Mouse (Mus musculus): ENCODE measurements around the gene Ell2. TPM values are rescaled to one million over a fixed set of nuclear protein-coding genes. Genes with fewer than 3 reads are reported as not detected.

Ell2 gene
- polyA plus RNA-seq (2012; fragmentation: generic; extraction: Trizol) = 5.1 TPM

- H3K4me3 ChIP-seq = peak within 1 kb of the TSS; percentile 96
- H3ac ChIP-seq (ENCODE audit: control insufficient read depth, insufficient read length) = peak within 1 kb of the TSS; percentile 90
- no peaks in the 10 kb centered on the region for H3K27me3 ChIP-seq (ENCODE audit: control insufficient read depth, insufficient read depth, insufficient read length)
- H3K79me2 ChIP-seq (ENCODE audit: control insufficient read depth, insufficient read depth) = peaks cover 21% of the 10 kb centered on the region
- TF ChIP-seq SRF (IDR thresholded peaks at IDR 0.05; ENCODE audit: control insufficient read depth, insufficient read length, low read depth) (no peak), CEBPB (IDR thresholded peaks at IDR 0.05; ENCODE audit: insufficient read depth, poor library complexity, severe bottlenecking) (no peak), TCF12 (IDR thresholded peaks at IDR 0.05; ENCODE audit: insufficient read depth, poor library complexity, severe bottlenecking) (no peak), MAX (IDR thresholded peaks at IDR 0.05; ENCODE audit: low read depth) (no peak), MYOD1 (IDR thresholded peaks at IDR 0.05; ENCODE audit: control insufficient read depth in 1 of 3, insufficient read length in 2 of 3, low read depth in 2 of 3) (no peak), MYOG (IDR thresholded peaks at IDR 0.05; ENCODE audit: control insufficient read depth in 1 of 3, insufficient read depth in 1 of 3, insufficient read length in 2 of 3, low read depth in 2 of 3) (no peak), POLR2A (IDR thresholded peaks at IDR 0.05; ENCODE audit: insufficient read length, low read depth) (no peak), REST (IDR thresholded peaks at IDR 0.05; ENCODE audit: insufficient read depth, insufficient read length) (no peak), E2F4 (IDR thresholded peaks at IDR 0.05; ENCODE audit: insufficient read depth) (no peak), POLR2AphosphoS2 (IDR thresholded peaks at IDR 0.05; ENCODE audit: insufficient read length, low read depth) (no peak), TCF3 (IDR thresholded peaks at IDR 0.05; ENCODE audit: insufficient read length, low read depth) (no peak), USF1 (IDR thresholded peaks at IDR 0.05; ENCODE audit: low read depth) (no peak)
- H3K4me2 ChIP-seq (ENCODE audit: low read depth) = peak within 1 kb of the TSS; percentile 44
- no peaks in the 10 kb centered on the region for H3K36me3 ChIP-seq (ENCODE audit: control insufficient read depth, insufficient read depth)
Measured at GRCm38 (mm10) chr13:75706457-75706856, at the start of gene Ell2. Gene Ell2, plus strand, starts transcription at chr13:75706757.

- Histone ChIP-seq H3K4me3 (no peak overlapping the region), H3K79me2 (ENCODE audit: control insufficient read depth, insufficient read depth) (no peaks in the 10 kb centered on the region), H3K36me3 (ENCODE audit: control insufficient read depth, insufficient read depth) (no peaks in the 10 kb centered on the region), H3K4me2 (ENCODE audit: low read depth) (no peak overlapping the region), H3K27me3 (ENCODE audit: control insufficient read depth, insufficient read depth, insufficient read length) (no peaks in the 10 kb centered on the region), H3ac (ENCODE audit: control insufficient read depth, insufficient read length) (no peak overlapping the region)
- TF ChIP-seq POLR2AphosphoS2 (IDR thresholded peaks at IDR 0.05; ENCODE audit: insufficient read length, low read depth) = no peak
- no peak for TF ChIP-seq TCF12 (IDR thresholded peaks at IDR 0.05; ENCODE audit: insufficient read depth, poor library complexity, severe bottlenecking)
- no peak for TF ChIP-seq POLR2A (IDR thresholded peaks at IDR 0.05; ENCODE audit: insufficient read length, low read depth)
- no peak for TF ChIP-seq MYOG (IDR thresholded peaks at IDR 0.05; ENCODE audit: control insufficient read depth in 1 of 3, insufficient read depth in 1 of 3, insufficient read length in 2 of 3, low read depth in 2 of 3)
Measured at GRCm38 (mm10) chr13:75685438-75685837, 21.1 kb upstream of the Ell2 start.

GRCm38 (mm10) chr13:75686995-75687394 lies 19.6 kb upstream of the Ell2 start:
- Histone ChIP-seq H3K27me3 (ENCODE audit: control insufficient read depth, insufficient read depth, insufficient read length) (no peaks in the 10 kb centered on the region), H3K4me3 (no peak overlapping the region), H3K4me2 (ENCODE audit: low read depth) (no peak overlapping the region), H3K79me2 (ENCODE audit: control insufficient read depth, insufficient read depth) (no peaks in the 10 kb centered on the region), H3K36me3 (ENCODE audit: control insufficient read depth, insufficient read depth) (no peaks in the 10 kb centered on the region), H3ac (ENCODE audit: control insufficient read depth, insufficient read length) (no peak overlapping the region)
- no peak for TF ChIP-seq REST (IDR thresholded peaks at IDR 0.05; ENCODE audit: insufficient read depth, insufficient read length)
- TF ChIP-seq E2F4 (IDR thresholded peaks at IDR 0.05; ENCODE audit: insufficient read depth) = no peak
- TF ChIP-seq MAX (IDR thresholded peaks at IDR 0.05; ENCODE audit: low read depth) = no peak
- no peak for TF ChIP-seq MYOG (IDR thresholded peaks at IDR 0.05; ENCODE audit: control insufficient read depth in 1 of 3, insufficient read depth in 1 of 3, insufficient read length in 2 of 3, low read depth in 2 of 3)
- TF ChIP-seq POLR2A (IDR thresholded peaks at IDR 0.05; ENCODE audit: insufficient read length, low read depth) = no peak
- TF ChIP-seq TCF3 (IDR thresholded peaks at IDR 0.05; ENCODE audit: insufficient read length, low read depth) = no peak
- no peak for TF ChIP-seq MYOD1 (IDR thresholded peaks at IDR 0.05; ENCODE audit: control insufficient read depth in 1 of 3, insufficient read length in 2 of 3, low read depth in 2 of 3)
- no peak for TF ChIP-seq POLR2AphosphoS2 (IDR thresholded peaks at IDR 0.05; ENCODE audit: insufficient read length, low read depth)
- TF ChIP-seq TCF12 (IDR thresholded peaks at IDR 0.05; ENCODE audit: insufficient read depth, poor library complexity, severe bottlenecking) = no peak
- no peak for TF ChIP-seq CEBPB (IDR thresholded peaks at IDR 0.05; ENCODE audit: insufficient read depth, poor library complexity, severe bottlenecking)

GRCm38 (mm10) chr13:75691625-75692024 lies 14.9 kb upstream of the Ell2 start:
- no peak overlapping the region for H3K4me3 ChIP-seq
- H3K4me2 ChIP-seq (ENCODE audit: low read depth) = no peak overlapping the region
- H3K79me2 ChIP-seq (ENCODE audit: control insufficient read depth, insufficient read depth) = no peaks in the 10 kb centered on the region
- H3K36me3 ChIP-seq (ENCODE audit: control insufficient read depth, insufficient read depth) = no peaks in the 10 kb centered on the region
- no peak overlapping the region for H3ac ChIP-seq (ENCODE audit: control insufficient read depth, insufficient read length)
- TF ChIP-seq MYOD1 (IDR thresholded peaks at IDR 0.05; ENCODE audit: control insufficient read depth in 1 of 3, insufficient read length in 2 of 3, low read depth in 2 of 3) = no peak
- no peak for TF ChIP-seq CEBPB (IDR thresholded peaks at IDR 0.05; ENCODE audit: insufficient read depth, poor library complexity, severe bottlenecking)
- TF ChIP-seq POLR2A (IDR thresholded peaks at IDR 0.05; ENCODE audit: insufficient read length, low read depth) = no peak
- no peak for TF ChIP-seq TCF12 (IDR thresholded peaks at IDR 0.05; ENCODE audit: insufficient read depth, poor library complexity, severe bottlenecking)
- no peak for TF ChIP-seq POLR2AphosphoS2 (IDR thresholded peaks at IDR 0.05; ENCODE audit: insufficient read length, low read depth)
- TF ChIP-seq TCF3 (IDR thresholded peaks at IDR 0.05; ENCODE audit: insufficient read length, low read depth) = no peak
- no peak for TF ChIP-seq USF1 (IDR thresholded peaks at IDR 0.05; ENCODE audit: low read depth)
- TF ChIP-seq REST (IDR thresholded peaks at IDR 0.05; ENCODE audit: insufficient read depth, insufficient read length) = no peak
- no peak for TF ChIP-seq SRF (IDR thresholded peaks at IDR 0.05; ENCODE audit: control insufficient read depth, insufficient read length, low read depth)
- TF ChIP-seq MYOG (IDR thresholded peaks at IDR 0.05; ENCODE audit: control insufficient read depth in 1 of 3, insufficient read depth in 1 of 3, insufficient read length in 2 of 3, low read depth in 2 of 3) = no peak
- no peak for TF ChIP-seq E2F4 (IDR thresholded peaks at IDR 0.05; ENCODE audit: insufficient read depth)
- TF ChIP-seq MAX (IDR thresholded peaks at IDR 0.05; ENCODE audit: low read depth) = no peak
- H3K27me3 ChIP-seq (ENCODE audit: control insufficient read depth, insufficient read depth, insufficient read length) = no peaks in the 10 kb centered on the region

GRCm38 (mm10) chr13:75693081-75693480 lies 13.5 kb upstream of the Ell2 start:
- H3K4me2 ChIP-seq (ENCODE audit: low read depth) = no peak overlapping the region
- H3K79me2 ChIP-seq (ENCODE audit: control insufficient read depth, insufficient read depth) = no peaks in the 10 kb centered on the region
- no peaks in the 10 kb centered on the region for H3K27me3 ChIP-seq (ENCODE audit: control insufficient read depth, insufficient read depth, insufficient read length)
- H3K4me3 ChIP-seq = no peak overlapping the region
- H3K36me3 ChIP-seq (ENCODE audit: control insufficient read depth, insufficient read depth) = no peaks in the 10 kb centered on the region
- H3ac ChIP-seq (ENCODE audit: control insufficient read depth, insufficient read length) = no peak overlapping the region
- TF ChIP-seq SRF (IDR thresholded peaks at IDR 0.05; ENCODE audit: control insufficient read depth, insufficient read length, low read depth) = no peak
- no peak for TF ChIP-seq E2F4 (IDR thresholded peaks at IDR 0.05; ENCODE audit: insufficient read depth)
- TF ChIP-seq POLR2AphosphoS2 (IDR thresholded peaks at IDR 0.05; ENCODE audit: insufficient read length, low read depth) = no peak
- no peak for TF ChIP-seq MYOD1 (IDR thresholded peaks at IDR 0.05; ENCODE audit: control insufficient read depth in 1 of 3, insufficient read length in 2 of 3, low read depth in 2 of 3)
